Mouse (Mus musculus) midbrain, embryonic 10.5 days (tissue): Measurements from ENCODE around the gene Aspscr1. TPM values are rescaled to one million over a fixed set of nuclear protein-coding genes. Genes with fewer than 3 reads are reported as not detected.

Experiments used
- DNase-seq: peaks from one replicate; pipeline ENCODE4 v3.0.0-alpha.2; 2017; ENCODE audit warnings: low spot score
- H3K27ac ChIP-seq: fragments of 300-500 bp; sonication (generic); replicated peaks from 2 replicates; pipeline ENCODE4 v1.5.1; 2016; ENCODE audit warnings: mild to moderate bottlenecking
- H3K27me3 ChIP-seq: fragments of 300-500 bp; sonication (generic); 2 replicates; pipeline ENCODE4 v1.6.1; 2016; ENCODE audit warnings: low read depth, mild to moderate bottlenecking; ENCODE audit not compliant: poor library complexity, severe bottlenecking
- H3K36me3 ChIP-seq: fragments of 300-500 bp; sonication (generic); 2 replicates; pipeline ENCODE4 v1.6.1; 2016; ENCODE audit warnings: mild to moderate bottlenecking, moderate library complexity
- H3K4me1 ChIP-seq: fragments of 300-500 bp; sonication (generic); 2 replicates; pipeline ENCODE4 v1.6.1; 2016
- H3K4me3 ChIP-seq: fragments of 300-500 bp; sonication (generic); 2 replicates; pipeline ENCODE4 v1.5.1; 2016; ENCODE audit warnings: mild to moderate bottlenecking, moderate library complexity
- H3K9me3 ChIP-seq: fragments of 300-500 bp; sonication (generic); replicated peaks from 2 replicates; pipeline ENCODE4 v1.6.1; 2016; ENCODE audit warnings: mild to moderate bottlenecking
- WGBS: fragments of 180-500 bp; shearing (Covaris S2); methylation state at CpG from one replicate; pipeline ENCODE4 v1.1.7; 2016; 5-methylcytosine and 5-hydroxymethylcytosine counted together
- polyA plus RNA-seq: library from polyadenylated mRNA; unstranded; fragments of >200 nt; fragmentation: Nextera tagmentation; extraction: Ambion mirVana; gene quantifications from 2 replicates; pipeline ENCODE4 v1.2.1, GENCODE M21; 2016

Gene Aspscr1
- polyA plus RNA-seq, 1 experiment from 2014 or later, result 150 TPM

DNA sequence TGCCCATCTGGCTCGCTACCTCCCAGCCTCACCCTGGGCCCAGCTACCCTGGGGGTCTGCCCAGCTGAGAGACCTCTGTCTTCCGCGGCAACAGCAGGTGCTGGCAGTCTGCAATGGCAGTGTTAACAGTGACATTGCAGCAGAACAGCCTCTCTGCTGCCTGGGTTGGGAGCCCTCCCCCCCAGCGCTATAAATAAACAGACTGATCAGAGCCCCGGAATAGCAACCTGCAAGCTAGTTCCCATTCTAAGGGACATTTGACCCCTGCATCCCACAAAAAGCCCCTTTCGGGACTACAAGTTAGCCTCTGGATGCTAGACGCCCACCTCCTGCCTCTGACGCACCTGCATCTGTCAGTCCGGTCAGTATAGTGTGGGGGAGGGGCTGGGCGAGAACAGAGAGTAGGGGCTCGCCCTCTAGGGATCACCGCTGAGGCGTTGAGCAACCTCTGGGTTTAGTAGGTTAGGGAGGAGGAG is 24.7 kb upstream of the Aspscr1 start, which contains the start of gene Myadml2:
Gene Myadml2, minus strand, starts transcription at position 158 of the 476 bp plus-strand sequence.
- no peak for DNase-seq
- Histone ChIP-seq H3K27ac (peak within 1 kb of the TSS; percentile 30; the same call in 1 of the 2 replicates), H3K9me3 (no peaks in the 10 kb centered on the region), H3K36me3 (no peaks in the 10 kb centered on the region), H3K4me1 (peaks cover 20% of the 10 kb centered on the region), H3K4me3 (peak within 1 kb of the TSS; percentile 33), H3K27me3 (peaks cover 25% of the 10 kb centered on the region)
- WGBS, result 7% methylated on average over 13 of the region's 13 CpGs

GRCm38 (mm10) chr11:120651872-120652271 is 20.9 kb upstream of the Aspscr1 start:
- H3K9me3 ChIP-seq, result no peaks in the 10 kb centered on the region
- 63% methylated on average over 3 of the region's 3 CpGs for WGBS
- H3K4me1 ChIP-seq, result peaks cover 9% of the 10 kb centered on the region
- peaks cover 30% of the 10 kb centered on the region for H3K27me3 ChIP-seq
- H3K4me3 ChIP-seq, result no peak overlapping the region
- no peaks in the 10 kb centered on the region for H3K36me3 ChIP-seq
- H3K27ac ChIP-seq, result no peak overlapping the region
- DNase-seq, result no peak

DNA sequence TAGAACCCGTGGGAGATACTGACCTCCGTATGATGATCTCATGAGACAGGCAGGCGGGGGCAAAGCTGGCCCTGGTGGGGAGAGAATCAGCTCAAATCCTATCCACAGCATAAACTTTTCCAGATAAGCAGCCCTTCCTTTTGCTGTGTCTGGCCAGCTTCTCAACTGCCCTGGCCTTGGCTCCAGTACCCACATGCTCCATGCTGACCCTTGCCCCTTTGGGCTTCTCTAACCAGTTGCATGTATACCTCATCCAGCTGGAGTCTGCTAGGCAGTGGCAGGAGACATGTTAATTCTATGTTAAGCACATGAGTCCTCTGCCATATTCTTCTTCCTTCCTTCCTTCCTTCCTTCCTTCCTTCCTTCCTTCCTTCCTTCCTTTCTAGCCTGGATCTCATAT is 18.0 kb upstream of the Aspscr1 start:
- H3K27me3 ChIP-seq, result peaks cover 47% of the 10 kb centered on the region
- H3K36me3 ChIP-seq, result no peaks in the 10 kb centered on the region
- no peaks in the 10 kb centered on the region for H3K9me3 ChIP-seq
- WGBS, result 88% methylated on average over 3 of the region's 3 CpGs
- no peak overlapping the region for H3K27ac ChIP-seq
- no peak for DNase-seq
- H3K4me1 ChIP-seq, result peaks cover 13% of the 10 kb centered on the region
- H3K4me3 ChIP-seq, result no peak overlapping the region

GRCm38 (mm10) chr11:120657301-120657700 is 15.5 kb upstream of the Aspscr1 start:
- H3K9me3 ChIP-seq, result no peaks in the 10 kb centered on the region
- WGBS, result 83% methylated on average over 4 of the region's 4 CpGs
- no peak for DNase-seq
- H3K27ac ChIP-seq, result no peak overlapping the region
- no peak overlapping the region for H3K4me3 ChIP-seq
- H3K4me1 ChIP-seq, result peaks cover 29% of the 10 kb centered on the region
- peaks cover 73% of the 10 kb centered on the region for H3K27me3 ChIP-seq
- H3K36me3 ChIP-seq, result no peaks in the 10 kb centered on the region

DNA sequence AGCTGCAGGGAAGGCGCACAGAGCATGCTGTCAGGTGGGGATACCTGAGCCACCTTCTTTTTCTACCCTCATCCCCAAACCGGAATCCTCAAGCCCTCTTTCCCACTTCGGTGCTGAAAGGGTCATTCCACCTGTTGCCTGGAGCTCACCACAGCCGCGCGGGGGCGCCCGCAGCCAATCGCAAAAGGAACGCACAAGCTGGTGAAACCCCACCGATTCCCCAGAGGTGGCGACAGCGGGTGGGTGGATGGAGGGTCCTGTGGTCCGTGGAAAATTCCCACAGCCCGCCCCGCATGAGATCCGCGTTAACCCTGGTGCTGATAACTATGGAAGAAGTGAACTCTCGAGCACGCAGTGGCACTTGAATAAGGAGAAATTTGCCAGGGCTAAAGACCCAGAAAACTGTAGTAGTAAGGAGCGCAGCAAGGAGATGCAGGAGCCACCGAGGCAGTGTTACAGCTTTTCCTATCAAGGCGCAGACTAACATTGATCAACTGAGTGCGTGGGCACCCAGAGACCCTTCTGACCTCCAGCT is 13.8 kb upstream of the Aspscr1 start:
- DNase-seq, result peak; percentile 78
- Histone ChIP-seq H3K36me3 (no peaks in the 10 kb centered on the region), H3K27me3 (peaks cover 89% of the 10 kb centered on the region), H3K27ac (no peak overlapping the region), H3K9me3 (no peaks in the 10 kb centered on the region), H3K4me3 (peak overlapping the region; percentile 53), H3K4me1 (peaks cover 33% of the 10 kb centered on the region)
- 3% methylated on average over 24 of the region's 24 CpGs for WGBS

DNA sequence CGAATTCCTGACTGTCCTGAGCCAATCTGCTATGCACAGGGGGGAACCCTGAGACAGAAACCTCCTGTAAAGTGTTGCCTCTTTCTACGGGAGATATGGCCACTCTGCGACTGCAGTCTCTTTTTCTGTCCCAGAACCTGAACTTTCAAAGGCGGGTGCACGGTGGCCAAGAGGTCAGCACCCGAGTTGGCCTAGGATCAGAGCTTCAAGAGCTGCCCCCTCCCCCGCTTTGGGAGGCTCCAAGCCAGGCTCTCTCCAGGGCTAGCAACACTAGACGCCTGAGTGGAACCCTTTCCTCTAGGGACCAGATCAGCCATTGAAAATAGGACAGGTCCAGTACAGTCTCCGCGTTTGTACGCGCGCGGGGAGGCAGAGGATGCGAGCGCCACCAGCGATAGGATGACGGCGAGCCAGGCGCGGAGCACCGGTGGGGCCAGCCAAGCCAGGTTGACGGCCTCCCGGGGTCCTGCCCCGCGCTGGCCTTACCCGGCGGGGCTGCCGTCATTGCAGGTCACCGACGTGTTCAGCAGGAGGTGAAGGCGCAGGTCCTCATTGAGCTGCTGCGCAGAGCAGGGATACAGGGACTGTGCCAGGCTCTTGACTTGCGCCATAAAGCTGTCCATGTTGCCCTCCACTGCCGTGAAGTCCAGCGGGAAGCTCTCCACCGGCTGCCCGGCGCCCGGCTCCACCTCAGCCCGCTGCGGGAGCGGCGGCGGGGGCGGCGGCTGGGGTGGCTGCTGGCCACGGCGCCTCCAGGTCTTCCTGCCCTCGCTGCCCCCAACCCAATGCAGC is 13.1 kb upstream of the Aspscr1 start:
- DNase-seq, result no peak
- no peaks in the 10 kb centered on the region for H3K36me3 ChIP-seq

DNA sequence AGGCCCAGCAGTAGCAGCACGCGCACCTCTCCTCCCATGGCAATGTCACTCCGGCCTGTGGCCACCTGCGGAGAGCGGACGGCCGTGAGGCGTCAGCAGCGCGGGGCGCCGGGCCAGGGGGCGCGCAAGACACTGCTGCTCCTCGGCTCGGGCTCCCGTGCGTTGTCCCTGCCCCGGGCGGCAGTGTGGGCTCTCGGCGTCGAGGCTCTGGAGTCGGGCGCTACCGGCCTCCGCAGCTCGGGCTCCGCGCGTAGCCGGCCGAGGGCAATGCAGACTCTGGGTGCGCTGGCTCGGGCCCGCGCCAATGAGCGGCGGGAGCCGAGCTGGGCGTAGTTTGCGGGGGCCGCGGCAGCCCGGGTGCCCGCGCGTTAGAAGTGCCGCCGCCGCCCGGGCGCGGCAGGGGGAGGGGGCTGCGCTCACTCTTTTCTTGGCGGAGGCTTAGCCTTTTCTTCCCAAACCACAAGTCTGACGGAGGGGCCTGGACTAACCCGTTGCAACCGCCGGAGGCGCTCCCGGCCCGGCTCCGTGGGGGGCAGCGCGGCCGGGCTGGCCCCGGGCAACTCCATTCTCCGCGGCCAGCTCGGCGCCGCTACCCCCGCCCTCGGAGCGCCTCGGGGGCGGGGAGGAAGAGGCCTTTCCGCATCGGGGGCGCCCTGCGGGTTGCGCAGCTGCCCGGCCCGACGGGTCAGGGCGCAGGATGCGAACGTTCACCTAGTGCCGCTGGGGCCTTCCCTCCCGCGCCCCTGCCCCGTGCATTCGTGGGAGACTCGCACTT is 12.3 kb upstream of the Aspscr1 start:
- peaks cover 36% of the 10 kb centered on the region for H3K4me1 ChIP-seq
- H3K9me3 ChIP-seq, result no peaks in the 10 kb centered on the region
- H3K27me3 ChIP-seq, result peaks cover 99% of the 10 kb centered on the region
- H3K4me3 ChIP-seq, result peak overlapping the region; percentile 53
- WGBS, result under 1% methylated on average over 95 of the region's 95 CpGs
- peak overlapping the region; percentile 69 for H3K27ac ChIP-seq
- DNase-seq, result peak; percentile 67
- no peaks in the 10 kb centered on the region for H3K36me3 ChIP-seq

More for the DNA sequence above, 13.1 kb upstream of the Aspscr1 start:
- Histone ChIP-seq H3K27me3 (peaks cover 93% of the 10 kb centered on the region), H3K4me3 (peak overlapping the region; percentile 53), H3K4me1 (peaks cover 33% of the 10 kb centered on the region), H3K27ac (peak overlapping the region; percentile 69; the same call in 1 of the 2 replicates), H3K9me3 (no peaks in the 10 kb centered on the region)
- WGBS, result 3% methylated on average over 50 of the region's 50 CpGs

GRCm38 (mm10) chr11:120661076-120661460 is 11.7 kb upstream of the Aspscr1 start, which contains the start of gene Notum:
TSS of gene Notum (minus strand) at chr11:120661175.
- peaks cover 99% of the 10 kb centered on the region for H3K27me3 ChIP-seq
- H3K4me1 ChIP-seq, result peaks cover 38% of the 10 kb centered on the region
- peak within 1 kb of the TSS; percentile 53 for H3K4me3 ChIP-seq
- DNase-seq, result no peak
- under 1% methylated on average over 35 of the region's 35 CpGs for WGBS
- H3K36me3 ChIP-seq, result no peaks in the 10 kb centered on the region
- no peaks in the 10 kb centered on the region for H3K9me3 ChIP-seq
- H3K27ac ChIP-seq, result peak within 1 kb of the TSS; percentile 69

DNA sequence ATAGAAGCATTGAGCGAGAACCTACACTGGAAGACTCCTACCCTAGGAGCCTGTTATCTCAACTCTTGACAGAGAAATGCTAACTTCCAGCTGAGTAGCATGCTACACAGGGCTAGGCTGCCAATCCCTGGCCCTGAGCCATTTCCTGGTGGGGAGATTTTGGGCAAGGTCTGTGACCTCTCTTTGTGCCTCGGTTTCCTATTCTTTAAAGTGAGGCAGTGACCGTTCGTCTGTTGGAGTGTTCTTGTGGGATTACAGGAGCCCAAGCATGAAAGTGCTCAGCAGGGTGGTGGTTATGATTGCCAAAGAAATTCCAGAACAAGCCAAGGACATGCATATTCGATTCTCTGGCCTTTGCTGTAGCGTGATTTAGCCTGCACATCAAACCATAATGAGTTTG is 10.0 kb upstream of the Aspscr1 start:
- no peak for DNase-seq
- H3K4me3 ChIP-seq, result no peak overlapping the region
- H3K27ac ChIP-seq, result no peak overlapping the region
- H3K9me3 ChIP-seq, result no peaks in the 10 kb centered on the region
- 37% methylated on average over 6 of the region's 6 CpGs for WGBS
- H3K36me3 ChIP-seq, result no peaks in the 10 kb centered on the region
- H3K27me3 ChIP-seq, result peaks cover 88% of the 10 kb centered on the region
- peaks cover 47% of the 10 kb centered on the region for H3K4me1 ChIP-seq

DNA sequence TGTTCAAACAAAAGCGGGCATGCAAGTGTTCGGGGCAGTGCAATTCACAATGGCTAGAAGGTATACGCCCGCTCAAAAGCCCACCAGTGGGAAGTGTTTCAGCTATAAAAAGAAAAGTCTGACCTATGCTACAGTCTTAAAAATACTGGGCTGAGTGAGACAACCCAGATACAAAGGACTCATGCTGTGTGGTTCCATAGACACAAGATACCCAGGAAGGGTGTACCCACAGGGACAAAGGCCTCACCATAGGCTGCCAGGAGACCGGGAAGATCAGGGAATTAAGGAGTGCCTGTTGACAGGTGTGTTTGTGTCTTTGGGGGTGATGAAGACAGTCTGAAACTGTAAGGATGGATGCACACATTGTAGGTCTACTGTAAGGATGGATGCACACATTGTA is 9.1 kb upstream of the Aspscr1 start:
- WGBS, result 71% methylated on average over 5 of the region's 5 CpGs
- Histone ChIP-seq H3K27ac (no peak overlapping the region), H3K36me3 (no peaks in the 10 kb centered on the region), H3K9me3 (no peaks in the 10 kb centered on the region), H3K27me3 (peaks cover 79% of the 10 kb centered on the region), H3K4me1 (peaks cover 45% of the 10 kb centered on the region), H3K4me3 (no peak overlapping the region)
- DNase-seq, result no peak

- Histone ChIP-seq H3K27ac (no peak overlapping the region), H3K4me3 (no peak overlapping the region), H3K9me3 (no peaks in the 10 kb centered on the region), H3K36me3 (no peaks in the 10 kb centered on the region), H3K27me3 (peaks cover 62% of the 10 kb centered on the region), H3K4me1 (peaks cover 28% of the 10 kb centered on the region)
- 86% methylated on average over 3 of the region's 3 CpGs for WGBS
- DNase-seq, result no peak
These were observed 7.4 kb upstream of the Aspscr1 start for GRCm38 (mm10) chr11:120665406-120665805.

- H3K27ac ChIP-seq, result no peak overlapping the region
- H3K4me3 ChIP-seq, result no peak overlapping the region
- no peak for DNase-seq
- H3K36me3 ChIP-seq, result no peaks in the 10 kb centered on the region
- WGBS, result 14% methylated on average over 3 of the region's 3 CpGs
- peaks cover 18% of the 10 kb centered on the region for H3K4me1 ChIP-seq
- no peaks in the 10 kb centered on the region for H3K9me3 ChIP-seq
- H3K27me3 ChIP-seq, result peaks cover 50% of the 10 kb centered on the region
These were observed 6.2 kb upstream of the Aspscr1 start for GRCm38 (mm10) chr11:120666617-120667016.
